Mouse (Mus musculus): ENCODE results near the gene Eif4enif1.

- TF ChIP-seq CTCF (IDR thresholded peaks at IDR 0.05), result 0 out of 2 replicates have a peak, but pooled peaks have one; percentile 1
- peak; percentile 29; the same call in 1 of the 2 replicates for TF ChIP-seq EP300 (IDR thresholded peaks at IDR 0.05)
Measured at GRCm38 (mm10) chr11:3292711-3293249, 90.6 kb downstream of the Eif4enif1 start.
